Mouse (Mus musculus): ENCODE data around the gene Mettl6.

The Mettl6 gene

DNA sequence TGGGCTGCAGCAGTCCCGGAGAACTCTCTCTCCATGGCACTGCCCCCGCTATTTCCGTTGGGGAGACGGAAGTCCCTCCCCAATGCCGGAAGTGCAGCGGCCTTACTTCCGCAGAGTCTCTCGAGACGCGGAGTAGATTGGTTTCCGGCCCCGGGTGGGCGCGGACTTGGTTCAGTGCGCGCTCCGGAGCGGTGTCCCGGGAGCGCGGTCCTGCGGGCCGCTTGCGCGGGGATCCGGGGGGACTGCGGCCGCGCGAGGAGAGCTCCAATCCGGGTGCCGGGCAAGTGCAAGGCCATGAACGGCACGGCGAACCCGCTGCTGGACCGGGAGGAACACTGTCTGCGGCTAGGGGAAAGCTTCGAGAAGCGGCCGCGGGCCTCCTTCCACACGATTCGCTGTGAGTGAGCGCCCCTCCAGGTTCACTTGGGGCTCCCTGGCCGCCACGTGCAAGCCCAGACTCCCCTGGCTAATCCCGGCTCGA lies at the start of gene Mettl6:
TSS of gene Mettl6 (minus strand) at position 66 of the 481 bp plus-strand sequence.
- DNase-seq, result peak; percentile 93

DNA sequence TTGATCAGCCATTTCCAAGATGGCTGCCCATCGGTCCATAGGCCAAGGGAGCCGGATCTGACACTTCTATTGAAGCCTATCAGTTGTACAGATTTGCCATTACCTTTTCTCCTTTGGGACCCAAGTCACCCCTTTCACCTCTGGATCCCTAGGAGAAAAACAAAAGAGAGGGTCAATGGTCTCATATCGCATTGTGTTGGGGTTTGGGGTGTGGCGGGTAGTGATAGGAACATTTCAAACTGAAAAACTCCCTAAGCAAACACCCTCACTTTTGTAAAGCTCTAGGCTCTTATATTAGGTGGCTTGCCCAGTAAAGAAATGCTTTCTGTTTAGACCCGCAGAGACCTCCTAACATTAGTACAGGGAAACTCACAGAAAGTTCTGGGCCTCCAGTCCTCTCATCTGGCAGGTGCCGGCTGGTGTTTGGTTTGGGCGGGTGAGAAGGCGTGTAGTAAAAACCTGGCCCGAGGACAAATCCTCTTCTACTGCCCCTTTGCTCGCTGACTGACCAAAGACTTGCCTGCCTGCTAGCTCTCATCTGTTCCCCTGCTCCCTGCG lies 49.1 kb upstream of the Mettl6 start:
- no peak for DNase-seq

DNA sequence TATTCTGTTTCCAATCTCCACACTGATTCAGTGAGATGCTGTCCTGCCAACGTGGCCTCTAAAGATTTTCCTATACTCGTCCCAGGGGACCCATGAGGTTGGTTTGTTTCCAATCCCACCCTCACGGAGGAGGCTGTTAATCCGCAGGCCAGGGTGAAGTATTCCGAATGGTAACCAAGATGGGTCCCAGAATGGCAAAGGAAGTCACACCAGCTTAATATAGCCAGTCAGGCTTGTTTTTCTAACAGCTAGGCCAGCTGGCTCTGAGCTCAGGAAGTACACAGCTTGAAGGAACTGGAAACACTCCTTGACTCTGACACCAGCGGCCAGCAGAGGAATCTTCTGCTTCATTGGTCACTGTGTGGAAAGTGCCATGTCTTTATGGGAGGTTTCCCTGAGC lies 42.5 kb upstream of the Mettl6 start:
- DNase-seq, result peak; percentile 37

DNA sequence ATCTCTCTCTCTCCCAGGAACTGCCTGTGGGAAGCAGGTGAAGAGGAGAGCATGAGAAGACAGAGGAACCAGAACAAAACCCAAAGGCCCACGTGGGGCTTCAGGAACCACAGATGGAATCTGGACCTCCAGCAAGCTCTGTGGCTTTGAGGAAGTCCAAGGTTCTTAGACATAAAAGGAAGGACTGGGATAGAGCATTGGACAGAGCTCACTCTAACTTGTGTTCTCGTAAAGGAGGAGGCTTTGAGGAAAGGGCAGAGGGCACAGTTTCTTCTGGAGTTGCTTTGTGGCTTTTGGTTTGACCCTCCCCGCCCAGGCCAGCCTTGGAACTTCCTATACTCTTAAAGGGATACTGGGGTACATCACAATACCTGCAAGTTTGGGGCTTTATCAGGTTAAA lies 37.8 kb upstream of the Mettl6 start:
- no peak for DNase-seq

DNA sequence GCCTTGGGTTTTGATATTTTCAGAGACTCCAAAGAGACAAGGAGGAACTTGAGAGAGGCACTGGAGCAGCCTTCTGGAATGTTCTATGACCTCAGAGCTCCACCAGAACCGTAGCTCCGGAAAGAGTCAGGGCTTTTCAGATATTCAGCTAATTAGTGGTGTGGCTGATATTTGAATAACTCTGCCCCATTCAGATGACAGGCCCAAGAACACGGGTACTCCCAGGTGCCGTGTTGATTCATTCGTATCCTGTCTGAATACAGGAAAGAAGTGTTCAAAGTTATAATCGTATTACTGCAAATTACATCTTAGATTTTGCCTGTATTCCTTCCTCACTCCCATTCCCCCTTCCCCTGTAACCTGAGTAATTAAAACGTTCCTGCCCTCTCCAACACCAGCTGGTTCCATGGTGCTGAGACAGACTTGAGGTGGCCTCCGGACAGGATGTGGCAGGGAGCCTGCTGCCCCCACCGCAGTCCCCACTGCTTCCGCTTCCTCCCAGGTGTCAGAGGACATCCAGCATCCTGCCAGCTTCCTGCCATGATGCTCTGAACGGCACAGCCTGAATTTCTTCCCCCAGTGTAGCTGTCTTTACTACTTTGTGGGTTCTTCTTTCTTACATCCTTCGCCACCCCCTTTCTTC lies 36.8 kb upstream of the Mettl6 start:
- peak; percentile 60 for DNase-seq

DNA sequence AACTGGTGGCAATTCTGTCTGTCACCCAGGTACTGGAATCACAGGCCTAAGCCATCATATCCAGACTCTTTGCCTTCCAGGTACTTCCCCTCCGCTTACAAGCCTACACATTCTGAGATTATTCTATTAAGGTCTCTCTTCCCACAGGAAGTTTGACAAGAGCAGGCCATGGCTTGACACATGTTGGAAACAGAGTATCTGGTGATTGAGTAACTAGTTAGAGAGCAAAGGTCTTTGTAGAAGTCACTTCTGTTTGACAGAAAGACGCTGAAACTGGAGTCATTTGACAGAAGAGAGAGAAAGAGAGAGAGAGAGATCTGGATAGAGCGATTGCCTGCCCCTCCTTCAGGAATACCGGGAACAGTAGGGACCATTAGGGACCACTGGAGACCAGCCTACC lies 36.0 kb upstream of the Mettl6 start:
- peak; percentile 18 for DNase-seq

DNA sequence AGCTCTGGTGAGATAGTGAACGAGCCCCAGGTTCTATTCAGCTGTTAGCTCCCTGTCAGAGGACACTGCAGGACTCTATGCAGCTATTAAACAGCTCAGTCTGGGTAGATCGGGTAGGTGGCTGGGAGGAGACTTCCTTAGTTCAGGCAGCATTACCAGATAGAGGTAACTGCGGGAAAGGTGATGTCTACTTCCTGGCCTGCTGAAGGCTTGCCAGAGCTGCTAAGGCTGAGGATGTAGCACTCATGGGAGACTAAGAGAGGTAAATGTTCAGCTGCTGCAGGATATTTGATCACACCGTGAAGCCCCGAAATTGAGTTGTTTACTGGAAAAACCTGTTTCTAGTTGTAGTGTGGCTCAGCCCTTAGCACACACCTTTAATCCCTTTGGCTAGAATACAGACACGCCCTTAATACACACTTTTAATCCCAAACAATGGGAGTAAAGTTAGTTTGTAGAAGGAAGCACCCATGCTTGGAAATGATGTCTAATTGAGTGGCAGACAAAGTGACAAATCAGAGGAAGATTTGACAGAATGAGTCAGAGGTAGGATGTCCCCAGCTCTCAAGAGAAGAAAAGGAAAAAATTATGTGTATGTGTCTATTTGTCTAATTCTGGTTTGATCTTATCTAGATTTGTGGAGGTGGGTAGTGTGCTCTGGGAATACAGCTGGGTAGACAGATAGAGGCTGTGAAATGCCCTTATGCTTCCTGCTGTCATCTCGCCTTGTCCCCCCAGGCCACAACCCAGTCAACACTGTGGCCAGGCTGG lies 30.4 kb upstream of the Mettl6 start:
- no peak for DNase-seq

DNA sequence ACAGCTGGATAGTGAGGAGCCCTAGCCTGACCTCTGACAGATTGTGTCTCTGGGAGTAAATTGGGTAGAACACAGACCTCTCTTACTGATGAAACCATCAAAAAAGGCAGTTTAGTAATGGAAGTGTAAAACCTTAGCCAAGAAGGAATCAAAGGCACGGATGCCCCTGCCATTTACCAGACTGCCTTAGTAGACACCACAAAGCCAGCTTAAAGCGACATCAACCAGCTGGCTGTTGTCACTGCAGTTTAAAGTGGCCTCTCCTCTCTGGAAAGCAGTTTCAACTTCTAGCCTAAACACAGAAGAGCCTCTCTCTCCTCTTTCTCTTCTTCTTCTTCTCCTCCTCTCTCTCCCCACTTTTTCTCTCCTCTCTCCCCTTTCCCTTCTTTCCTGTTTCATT lies 26.5 kb upstream of the Mettl6 start:
- no peak for DNase-seq

DNA sequence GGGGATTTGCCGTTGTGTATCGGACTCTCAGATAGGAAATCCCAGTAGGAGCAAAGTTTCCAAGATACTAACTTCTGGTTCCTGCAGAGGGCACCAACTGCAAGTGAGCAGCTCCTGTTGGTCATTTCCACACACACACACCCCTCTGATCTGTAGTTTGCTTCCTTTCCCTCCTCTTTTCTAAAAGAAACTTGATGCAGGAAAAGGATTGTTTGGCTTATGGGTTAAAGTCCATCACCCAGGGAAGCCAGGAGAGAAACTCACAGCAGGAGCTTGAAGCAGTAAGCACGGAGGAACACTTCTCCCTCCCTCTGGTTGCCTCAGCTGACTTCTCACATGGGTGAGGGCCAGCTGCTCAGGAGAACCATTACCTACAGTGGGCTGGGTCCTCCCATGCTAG lies 24.3 kb upstream of the Mettl6 start:
- peak; percentile 64 for DNase-seq

DNA sequence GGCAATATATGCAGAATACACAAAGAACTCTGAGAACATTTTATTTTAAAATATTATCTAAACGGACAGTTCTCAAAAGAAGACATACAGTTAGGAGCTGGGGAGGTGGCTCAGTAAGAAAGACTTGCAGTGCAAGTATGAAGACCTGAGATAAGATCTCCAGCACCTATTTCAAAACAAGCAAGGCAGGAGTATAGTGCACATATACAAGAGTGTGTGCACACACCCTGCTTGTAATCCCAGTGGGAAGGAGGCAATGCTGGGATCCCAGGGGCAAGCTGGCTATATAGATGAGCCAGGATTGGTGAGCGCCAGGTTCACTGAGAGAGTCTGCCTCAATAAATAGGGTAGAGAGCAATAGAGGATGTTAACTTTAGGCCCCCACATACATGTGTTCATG lies 21.1 kb upstream of the Mettl6 start:
- no peak for DNase-seq

DNA sequence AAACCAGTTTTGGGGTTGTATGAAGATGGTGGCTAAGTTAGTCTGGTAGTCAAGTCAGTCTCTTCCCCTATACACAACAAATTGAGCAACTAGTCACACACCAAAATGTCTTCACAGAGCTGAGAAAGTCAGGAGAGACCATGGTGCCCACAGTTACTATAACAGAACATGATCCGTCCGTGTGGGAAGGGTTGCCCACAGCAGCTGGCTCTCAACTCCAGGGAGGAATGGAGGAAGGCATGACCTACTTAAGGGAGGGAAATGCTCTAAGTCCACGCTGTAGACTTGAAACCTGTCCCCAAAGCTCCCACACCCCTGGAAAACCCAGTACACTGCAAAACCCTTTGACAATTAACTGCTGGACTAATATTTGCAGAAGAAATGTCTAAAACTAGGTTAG lies 15.5 kb upstream of the Mettl6 start:
- no peak for DNase-seq

DNA sequence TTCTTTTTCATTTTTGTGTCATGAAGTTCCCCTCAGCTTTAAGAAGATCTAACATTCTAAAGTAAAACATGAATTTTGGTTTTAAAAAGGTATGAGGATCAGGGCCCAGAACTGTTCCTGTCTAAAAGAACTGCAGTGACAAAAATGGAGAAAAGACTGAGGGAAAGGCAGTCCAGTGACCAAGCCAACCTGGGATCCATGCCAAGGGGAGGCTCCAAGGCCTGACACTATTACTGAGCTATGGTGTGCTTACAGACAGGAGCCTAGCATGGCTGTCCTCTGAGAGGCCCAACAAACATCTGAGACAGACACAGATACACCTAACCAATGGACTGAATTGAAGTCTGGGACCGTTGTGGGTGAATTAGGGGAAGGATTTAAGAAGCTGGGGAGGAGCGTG lies 15.1 kb upstream of the Mettl6 start:
- no peak for DNase-seq

DNA sequence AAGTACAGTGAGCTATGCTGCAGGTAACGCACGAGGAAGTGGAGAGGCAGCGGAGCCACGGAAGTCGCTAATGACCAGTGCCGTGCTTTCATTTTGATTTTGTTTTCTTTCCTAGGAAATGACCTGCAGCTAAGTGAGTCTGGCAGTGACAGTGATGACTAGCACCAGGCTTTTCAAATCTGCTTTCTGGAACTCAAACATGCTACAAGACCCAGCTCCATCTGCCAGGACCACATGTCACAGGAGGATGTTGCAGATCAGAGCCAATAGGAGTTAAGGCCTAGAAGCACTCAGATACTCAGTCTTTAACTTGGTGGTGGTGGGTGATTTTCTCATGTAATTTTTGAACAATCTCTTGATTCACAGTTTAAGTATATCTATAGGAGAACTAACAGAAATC lies 11.6 kb upstream of the Mettl6 start:
- DNase-seq, result no peak

DNA sequence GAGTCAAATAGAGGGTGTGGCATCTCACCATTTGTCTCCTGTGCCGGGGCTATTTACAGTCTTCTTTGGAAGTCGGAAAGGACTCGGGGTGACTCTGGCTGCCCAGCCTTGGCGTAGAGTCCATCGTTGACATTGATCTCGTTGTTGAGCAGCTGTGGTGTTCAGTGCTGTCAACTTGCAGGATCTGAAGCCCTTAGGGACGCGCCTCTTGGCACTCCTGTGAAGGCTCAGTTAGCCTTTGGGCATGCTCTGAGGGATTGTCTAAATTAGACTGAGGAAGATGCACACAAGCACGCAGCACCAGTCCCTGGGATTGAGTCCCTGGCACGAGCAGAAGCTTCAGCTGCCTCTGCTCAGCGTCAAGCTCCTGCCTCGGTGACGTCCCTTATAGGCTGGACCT lies 8.6 kb upstream of the Mettl6 start:
- DNase-seq, result no peak

DNA sequence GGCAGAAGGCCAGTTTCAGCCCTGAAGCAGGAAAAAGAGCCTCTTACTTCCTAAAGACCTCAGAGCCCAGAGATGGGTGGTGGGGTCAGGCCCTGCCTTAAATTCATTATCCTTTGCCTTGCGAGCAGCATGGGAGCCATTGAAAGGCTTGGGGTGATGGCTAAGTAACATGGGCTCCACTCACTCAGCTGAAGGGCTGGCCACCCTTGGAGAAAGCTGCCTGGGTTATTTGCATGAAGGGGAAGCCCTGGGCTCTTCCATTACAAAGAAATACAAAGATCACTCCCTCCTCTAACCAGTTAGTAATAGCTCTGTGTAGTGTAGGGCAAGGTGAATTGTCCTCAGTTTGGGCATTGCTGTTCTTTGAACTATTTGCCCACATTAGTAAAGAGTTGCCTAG lies 4.7 kb upstream of the Mettl6 start:
- DNase-seq, result no peak

DNA sequence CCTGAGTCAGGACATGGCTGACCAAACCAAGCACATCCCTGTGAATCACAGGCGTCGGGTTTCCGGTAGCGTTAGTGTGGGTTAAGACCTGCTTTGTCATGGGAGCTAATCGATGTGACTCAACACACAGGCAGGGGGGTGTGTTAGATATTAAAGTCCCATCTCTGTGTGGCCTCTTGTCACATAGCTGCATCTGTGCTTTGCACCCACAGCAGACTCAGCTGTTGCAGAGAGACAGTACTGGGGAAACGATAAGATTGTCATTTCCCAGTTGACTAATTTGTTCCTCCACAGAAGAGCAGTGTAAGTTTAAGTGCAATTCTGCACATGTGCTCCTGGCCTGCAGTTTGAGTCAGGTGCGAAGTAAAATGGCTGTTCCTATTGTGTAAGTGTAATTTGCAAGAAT lies 1.4 kb upstream of the Mettl6 start:
- DNase-seq, result no peak

DNA sequence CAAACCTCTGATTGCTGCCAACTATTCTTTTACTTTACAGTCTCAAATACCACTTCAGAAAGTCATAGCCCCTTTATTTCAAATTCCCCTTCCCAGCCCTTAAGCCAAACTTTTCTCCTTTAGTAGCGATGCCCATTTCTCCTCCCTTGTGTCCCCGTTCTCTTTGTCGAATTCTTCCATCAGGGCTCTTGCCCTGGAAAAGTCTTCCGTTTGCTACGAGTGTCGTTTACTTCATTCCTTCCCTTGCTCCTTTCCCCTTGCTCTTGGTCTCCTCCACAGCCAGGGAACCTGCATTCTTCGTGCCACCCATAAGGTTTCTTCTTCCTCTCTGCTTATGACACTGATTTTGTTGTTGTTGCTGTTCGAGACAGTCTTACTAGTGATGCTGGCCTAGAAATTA lies 698 bp upstream of the Mettl6 start:
- DNase-seq, result no peak

DNA sequence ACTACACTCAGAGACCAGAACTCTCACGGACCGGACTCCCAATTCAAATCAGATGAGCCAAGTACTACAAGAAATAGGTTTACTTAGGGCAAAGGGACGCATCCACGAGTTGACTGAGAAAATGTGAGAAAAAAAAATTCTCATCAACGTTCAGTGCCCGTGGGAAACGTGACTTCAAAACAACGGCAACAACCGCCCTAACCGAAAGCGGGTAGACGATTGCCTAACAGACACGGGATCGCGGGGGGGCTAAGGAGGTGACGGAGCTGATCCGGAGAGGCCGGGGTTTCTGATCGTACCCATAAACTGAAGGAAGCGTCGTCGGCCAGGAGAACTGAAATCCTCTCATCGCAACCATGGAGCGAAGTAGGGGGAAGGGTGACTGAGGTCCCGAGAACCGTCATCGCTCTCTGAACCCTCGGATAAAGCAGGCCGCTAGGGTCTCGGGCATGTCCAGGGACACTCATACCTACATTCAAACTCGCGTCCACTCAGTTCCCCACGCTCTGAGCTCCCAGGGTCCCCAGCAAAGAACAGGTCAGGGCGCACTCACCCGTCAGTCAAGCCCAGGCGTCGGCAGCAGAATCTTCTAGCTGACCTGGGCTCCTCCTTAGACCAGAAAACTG lies 378 bp downstream of the Mettl6 start, which contains the start of gene Eaf1:
TSS of gene Eaf1 (plus strand) at position 51 of the 626 bp plus-strand sequence.
- no peak for DNase-seq

DNA sequence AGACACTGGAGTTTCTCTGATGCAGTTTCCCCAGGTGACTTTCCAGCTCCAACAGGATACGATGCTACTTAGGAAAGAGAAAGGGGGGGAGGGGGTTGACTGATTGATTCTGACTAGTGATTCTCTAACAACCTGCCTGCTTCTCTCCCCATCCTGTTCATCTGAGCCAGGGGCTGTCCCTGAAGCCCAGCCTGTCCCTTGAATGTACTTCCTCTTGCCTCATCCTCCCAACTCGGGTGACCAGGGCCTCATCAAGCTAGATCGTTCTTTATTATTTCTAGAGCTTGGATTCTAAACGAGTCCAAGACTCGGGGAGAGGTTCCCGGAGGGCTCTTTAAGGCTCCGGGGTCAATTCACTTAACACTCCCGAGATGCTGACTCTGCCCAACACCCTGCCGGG lies 939 bp downstream of the Mettl6 start:
- DNase-seq, result no peak

DNA sequence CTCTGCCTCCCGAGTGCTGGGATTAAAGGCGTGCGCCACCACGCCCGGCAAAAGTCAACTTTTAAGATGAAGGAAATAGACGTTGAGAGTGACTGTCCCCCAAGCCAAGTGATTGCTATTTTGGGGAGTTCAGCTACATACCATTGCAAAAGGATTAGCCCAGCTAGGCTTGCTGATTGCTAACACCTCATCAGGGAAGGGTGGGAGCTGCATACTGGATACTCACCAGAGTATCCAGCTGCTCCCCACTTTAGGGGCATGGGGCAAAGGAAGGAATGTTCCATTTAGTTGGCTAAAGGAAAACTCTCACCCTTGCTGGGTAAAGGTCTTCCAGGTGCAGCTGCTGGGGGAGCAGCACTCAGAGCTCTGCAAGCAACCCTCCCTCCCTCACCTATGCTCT lies 6.8 kb downstream of the Mettl6 start:
- DNase-seq, result no peak

DNA sequence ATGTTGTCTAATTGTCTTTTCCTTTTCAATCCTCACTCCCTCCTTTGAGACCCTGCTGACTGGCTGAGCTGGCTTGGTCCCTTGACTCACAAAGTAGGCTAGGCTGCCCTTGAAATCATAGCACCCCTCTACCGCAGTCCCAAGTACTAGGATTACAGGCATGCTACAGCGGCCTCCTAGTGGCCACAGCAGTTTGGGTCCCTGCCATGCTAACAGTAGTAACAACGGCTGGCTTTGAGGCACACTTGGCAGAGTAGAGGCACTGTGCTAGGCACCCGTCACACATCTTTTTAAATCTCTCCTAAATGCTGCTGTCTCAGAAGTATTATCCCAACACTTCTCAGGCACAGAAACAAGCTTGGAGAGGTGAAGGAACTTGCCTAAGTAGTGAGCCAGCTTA lies 8.4 kb downstream of the Mettl6 start:
- DNase-seq, result no peak

DNA sequence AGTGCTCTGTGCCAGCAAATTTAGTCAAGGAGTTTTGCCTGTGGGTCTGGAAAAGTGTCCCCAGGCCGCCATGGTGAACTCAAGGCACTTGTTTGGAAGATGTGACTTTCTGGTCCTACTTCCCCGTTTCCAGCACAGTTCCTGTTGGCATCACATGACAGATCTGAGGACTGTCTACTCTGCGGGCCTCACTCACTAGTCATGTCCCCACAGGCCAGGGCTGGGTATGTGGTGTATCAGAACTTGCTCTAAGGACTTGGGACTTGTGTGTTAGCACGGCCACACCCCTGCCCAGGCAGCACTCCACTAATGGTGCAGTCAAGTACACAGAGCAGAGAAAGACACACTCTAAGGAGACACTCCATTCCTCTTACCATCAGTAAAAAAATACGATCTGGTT lies 12.4 kb downstream of the Mettl6 start:
- no peak for DNase-seq

DNA sequence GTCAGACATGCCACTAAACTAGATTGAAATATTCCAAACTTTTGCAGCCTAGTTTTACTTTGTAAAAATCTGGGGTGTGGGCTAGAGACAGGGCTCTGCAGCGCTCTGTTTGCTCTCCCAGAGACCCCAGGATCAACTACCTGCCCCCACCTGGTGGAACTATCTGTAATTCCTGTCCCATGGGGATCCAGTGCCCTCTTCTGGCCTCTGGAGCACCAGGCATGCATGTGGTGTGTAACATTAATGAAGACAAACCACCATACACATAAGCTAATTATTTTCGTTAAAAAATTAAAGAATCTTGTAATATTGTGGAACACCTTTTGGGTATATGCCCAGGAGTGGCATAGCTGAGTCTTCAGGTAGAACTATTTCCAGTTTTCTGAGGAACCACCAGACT lies 21.5 kb downstream of the Mettl6 start:
- no peak for DNase-seq
